Mouse (Mus musculus): Measurements from ENCODE around the gene Smtnl2.

Gene Smtnl2

DNA sequence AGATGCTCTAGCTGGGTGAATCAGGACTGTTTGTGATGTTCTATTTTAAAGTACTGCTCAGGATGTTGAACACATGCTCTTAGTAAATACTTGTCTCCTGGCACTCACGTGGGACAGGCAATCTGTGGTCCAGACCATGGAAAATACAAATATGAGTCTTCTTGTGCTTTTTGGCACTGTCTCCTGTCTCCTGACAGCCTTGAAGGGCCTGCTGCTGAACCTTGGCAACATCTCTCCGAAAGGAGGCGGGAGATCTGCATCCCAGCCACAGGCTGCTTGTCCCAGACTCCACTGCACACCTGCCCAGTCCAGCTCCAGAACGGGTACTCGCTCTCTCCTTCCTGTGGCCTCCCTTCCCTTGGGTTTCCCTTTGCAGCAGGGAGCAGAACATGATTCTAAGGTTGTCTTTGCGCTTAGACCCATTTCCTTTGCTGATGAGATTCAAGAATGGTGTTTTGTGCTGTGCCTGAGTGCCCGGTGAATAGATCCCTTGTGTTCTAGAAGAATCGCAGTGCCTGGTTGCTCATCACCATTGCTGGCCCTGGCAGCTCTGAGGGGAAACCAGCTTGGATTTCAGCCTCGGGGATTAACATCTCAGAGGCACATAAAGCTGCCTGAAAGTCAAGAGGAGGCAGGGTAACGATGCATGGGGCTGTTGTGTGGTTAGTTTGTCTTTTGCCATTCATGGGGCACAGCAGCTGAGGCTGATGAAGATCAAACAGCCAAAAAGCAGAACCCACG, 43.4 kb downstream of the Smtnl2 start:
- DNase-seq (ENCODE audit: low read depth, low spot score): no peak
- Histone ChIP-seq H3K36me3 (ENCODE audit: control insufficient read depth, insufficient read depth, low read length, poor library complexity, severe bottlenecking) (no peaks in the 10 kb centered on the region), H3K27me3 (ENCODE audit: control insufficient read depth, insufficient read depth, low read length, poor library complexity, severe bottlenecking) (no peaks in the 10 kb centered on the region)

DNA sequence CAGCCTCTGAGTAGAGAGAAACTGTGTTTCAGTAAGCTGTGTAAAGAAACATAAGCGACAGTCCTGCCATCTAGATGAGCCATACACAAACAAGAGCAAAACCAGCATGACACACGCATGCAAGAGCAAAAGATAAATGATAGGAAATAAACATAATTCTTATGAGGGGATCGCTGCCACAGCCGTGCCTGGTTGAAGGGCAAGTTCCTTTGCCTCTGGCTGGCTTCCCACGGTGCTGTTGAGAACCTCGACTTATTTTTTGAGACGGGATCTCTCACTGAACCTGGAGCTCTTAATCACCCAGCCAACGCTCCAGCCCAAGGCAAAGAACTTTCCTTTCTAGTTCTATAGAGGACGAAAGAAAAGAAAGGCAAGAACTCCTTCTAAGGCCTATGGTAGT, 45.4 kb downstream of the Smtnl2 start:
- H3K36me3 ChIP-seq (ENCODE audit: control insufficient read depth, insufficient read depth, low read length, poor library complexity, severe bottlenecking): no peaks in the 10 kb centered on the region
- DNase-seq (ENCODE audit: low read depth, low spot score): no peak

DNA sequence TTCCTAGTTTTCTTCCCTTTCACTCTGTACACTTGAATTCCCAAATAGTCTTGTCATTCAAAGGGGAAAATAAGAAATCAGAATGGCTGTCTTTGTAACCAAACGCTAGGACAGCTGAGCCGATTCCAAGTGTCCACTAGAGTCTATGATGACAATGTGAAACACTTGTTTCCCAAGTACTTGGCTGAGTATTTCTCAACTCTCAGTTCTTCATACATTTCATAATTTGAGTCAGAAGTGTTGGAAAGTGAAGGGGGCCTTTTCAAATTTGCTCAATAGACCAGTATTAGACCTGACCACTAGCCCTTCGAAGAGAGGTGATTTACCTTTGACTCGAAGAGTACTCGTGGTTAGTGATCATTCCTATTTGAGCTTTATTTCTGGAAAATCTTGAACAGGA, 47.0 kb downstream of the Smtnl2 start:
- DNase-seq (ENCODE audit: low read depth, low spot score): no peak
- no peaks in the 10 kb centered on the region for H3K36me3 ChIP-seq (ENCODE audit: control insufficient read depth, insufficient read depth, low read length, poor library complexity, severe bottlenecking)
- H3K27me3 ChIP-seq (ENCODE audit: control insufficient read depth, insufficient read depth, low read length, poor library complexity, severe bottlenecking): no peaks in the 10 kb centered on the region

More for the DNA sequence above, 45.4 kb downstream of the Smtnl2 start:
- H3K27me3 ChIP-seq (ENCODE audit: control insufficient read depth, insufficient read depth, low read length, poor library complexity, severe bottlenecking): no peaks in the 10 kb centered on the region

DNA sequence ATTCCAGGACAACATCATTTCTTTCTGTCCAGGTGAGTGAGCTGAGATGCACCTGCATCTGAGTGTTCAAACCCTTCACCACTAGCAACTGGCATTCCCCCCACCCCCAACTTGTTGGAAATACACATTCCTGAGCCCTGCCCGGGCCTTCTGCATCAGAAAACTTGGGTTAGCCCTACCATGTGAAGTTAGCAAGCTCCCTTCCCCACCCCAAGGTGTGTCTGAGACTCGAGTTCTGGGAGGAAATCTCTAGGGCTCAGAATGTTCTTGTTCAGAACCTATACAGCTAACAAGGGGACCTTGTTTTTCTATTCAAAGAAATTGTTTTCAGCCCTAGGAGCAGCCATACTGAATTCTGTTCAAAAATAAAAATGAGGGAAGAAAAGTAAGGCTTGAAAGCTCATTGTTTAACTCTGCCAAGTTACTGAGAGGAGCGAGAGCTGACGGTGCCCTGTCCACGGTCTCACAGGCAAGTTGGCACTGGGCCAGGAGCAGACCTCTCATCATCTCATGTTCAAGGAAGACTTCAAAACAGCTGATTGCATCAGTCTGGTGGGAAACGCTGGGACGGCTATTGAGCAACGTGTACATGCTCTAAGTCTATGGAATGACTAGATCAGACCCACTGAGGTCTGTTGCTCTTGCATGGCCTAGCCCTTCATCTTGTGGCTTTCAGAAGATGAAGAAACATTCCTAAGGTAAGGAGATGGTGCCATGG, 47.8 kb downstream of the Smtnl2 start:
- Histone ChIP-seq H3K36me3 (ENCODE audit: control insufficient read depth, insufficient read depth, low read length, poor library complexity, severe bottlenecking) (no peaks in the 10 kb centered on the region), H3K27me3 (ENCODE audit: control insufficient read depth, insufficient read depth, low read length, poor library complexity, severe bottlenecking) (no peaks in the 10 kb centered on the region)
- no peak for DNase-seq (ENCODE audit: low read depth, low spot score)

DNA sequence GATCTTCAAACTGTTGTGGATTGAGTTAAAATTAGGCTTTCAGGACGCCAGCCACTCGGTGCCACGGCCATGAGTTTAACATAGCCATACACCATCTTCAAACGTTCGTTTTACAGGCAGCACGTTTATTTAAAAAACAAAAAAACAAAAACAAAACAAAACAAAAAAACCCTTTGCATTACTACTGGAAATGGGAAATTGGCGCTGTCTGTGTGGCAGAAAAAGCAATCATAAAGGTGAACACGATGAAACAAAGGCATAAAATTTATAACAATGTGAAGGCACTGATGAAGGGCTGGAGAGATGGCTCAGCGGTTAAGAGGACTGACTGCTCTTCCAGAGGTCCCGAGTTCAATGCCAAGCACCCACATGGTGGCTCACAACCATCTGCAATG, 49.2 kb downstream of the Smtnl2 start, which contains the start of gene Tekt1:
Tekt1 (minus strand) TSS at position 96 of the 395 bp plus-strand sequence.
- H3K27me3 ChIP-seq (ENCODE audit: control insufficient read depth, insufficient read depth, low read length, poor library complexity, severe bottlenecking): no peaks in the 10 kb centered on the region
- no peak for DNase-seq (ENCODE audit: low read depth, low spot score)
- H3K36me3 ChIP-seq (ENCODE audit: control insufficient read depth, insufficient read depth, low read length, poor library complexity, severe bottlenecking): no peaks in the 10 kb centered on the region

DNA sequence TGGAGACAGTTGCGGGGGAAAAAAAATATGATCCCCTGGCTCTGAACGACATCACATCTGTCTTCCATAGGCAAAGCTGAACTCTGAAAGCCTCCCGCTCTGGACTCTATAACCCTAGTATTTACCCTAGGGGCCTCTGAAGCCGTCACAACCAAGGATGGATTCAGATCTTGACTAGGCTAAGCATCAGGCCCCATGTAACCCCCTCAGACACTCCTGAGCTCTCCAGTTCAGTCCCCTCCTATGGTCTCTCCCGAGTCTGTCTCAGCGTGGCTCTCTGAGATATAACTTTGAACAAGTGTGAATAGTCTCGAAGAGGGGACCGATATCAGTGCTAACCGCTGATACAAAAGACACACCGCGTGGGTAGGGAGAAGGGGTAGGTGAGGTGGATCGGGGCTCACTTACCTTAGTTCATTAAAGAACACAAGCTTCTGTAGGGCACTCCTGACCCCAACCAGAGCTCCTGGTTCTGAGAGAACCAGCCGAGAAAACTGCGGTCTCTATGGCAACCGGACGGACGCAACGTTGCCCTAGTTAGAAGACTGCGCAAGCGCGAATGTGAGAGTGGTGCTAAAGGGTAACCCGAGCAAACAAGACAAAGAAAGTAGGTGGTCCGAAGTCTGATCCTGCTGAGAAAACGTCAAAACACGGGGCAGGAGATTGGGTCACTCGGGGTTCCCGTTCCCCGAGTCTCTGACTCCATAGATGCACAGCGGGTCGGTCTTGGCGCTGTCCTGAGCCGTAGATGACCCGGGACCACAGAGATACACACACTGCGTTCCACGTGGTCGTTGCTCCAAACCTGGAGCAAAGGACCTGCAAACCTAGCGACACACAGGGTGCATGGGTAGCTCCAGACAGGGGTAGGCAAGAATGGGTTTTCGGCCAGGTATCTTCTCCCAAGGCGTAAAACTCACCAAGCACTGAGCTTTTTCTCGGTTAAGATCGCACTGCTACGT, 49.8 kb downstream of the Smtnl2 start:
- H3K27me3 ChIP-seq (ENCODE audit: control insufficient read depth, insufficient read depth, low read length, poor library complexity, severe bottlenecking): no peaks in the 10 kb centered on the region
- no peaks in the 10 kb centered on the region for H3K36me3 ChIP-seq (ENCODE audit: control insufficient read depth, insufficient read depth, low read length, poor library complexity, severe bottlenecking)
- peak; percentile 62 for DNase-seq (ENCODE audit: low read depth, low spot score)

DNA sequence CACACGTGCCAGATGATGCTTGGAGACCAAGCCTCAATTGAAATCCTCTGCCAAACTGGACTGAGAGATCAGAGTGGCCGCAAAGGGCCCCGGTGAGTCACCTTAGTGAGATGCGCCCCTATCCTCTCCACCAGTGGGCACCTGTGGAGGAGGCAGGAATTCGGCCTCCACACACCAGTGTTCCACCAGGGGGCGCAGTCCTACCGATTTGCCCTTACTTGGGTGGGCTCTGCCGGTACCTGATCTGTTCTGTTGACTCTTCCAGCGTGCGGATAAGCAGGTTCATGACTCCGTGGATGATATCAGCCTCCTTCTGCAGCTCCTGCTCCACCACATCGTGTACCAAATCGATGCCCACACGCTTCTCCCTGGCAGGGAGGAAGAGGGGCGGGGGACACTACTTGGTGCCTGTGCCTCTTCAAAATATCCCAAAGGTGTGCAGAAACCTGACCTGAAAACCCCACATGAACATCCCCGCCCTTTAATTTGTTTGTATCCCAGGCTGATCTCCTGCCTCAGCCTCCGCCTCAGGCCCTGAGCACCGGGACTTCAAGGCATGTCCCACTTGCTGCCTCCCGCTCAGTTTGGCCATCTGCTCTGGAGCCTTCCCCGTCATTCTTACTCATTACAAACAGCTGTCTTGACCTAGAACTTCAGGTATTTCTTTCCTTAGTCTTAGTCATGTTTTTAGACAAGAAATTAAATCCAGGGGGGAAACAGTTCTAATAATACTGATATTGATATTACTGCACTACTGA, 56.4 kb downstream of the Smtnl2 start:
- no peaks in the 10 kb centered on the region for H3K27me3 ChIP-seq (ENCODE audit: control insufficient read depth, insufficient read depth, low read length, poor library complexity, severe bottlenecking)
- peak; percentile 83 for DNase-seq (ENCODE audit: low read depth, low spot score)
- H3K36me3 ChIP-seq (ENCODE audit: control insufficient read depth, insufficient read depth, low read length, poor library complexity, severe bottlenecking): no peaks in the 10 kb centered on the region

DNA sequence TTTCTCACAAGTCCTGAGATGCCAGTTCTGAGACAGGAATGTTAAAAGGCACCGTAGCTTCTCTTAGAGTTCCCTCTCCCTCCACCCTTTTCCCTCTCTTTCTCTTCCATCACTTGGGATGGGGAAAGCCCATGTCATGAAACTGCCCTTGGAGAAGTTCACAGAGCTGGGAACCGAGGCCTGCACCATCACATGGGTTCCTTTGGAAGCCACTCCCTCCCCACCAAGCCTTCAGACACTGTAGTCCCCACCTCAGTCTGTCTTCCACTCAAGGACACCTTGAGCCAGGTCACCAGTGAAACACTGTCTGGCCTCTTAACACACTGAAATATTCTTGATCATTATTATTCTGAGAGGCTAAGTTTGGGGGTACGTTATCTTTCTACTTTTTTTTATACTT, 58.3 kb downstream of the Smtnl2 start:
- DNase-seq (ENCODE audit: low read depth, low spot score): no peak
- H3K27me3 ChIP-seq (ENCODE audit: control insufficient read depth, insufficient read depth, low read length, poor library complexity, severe bottlenecking): no peaks in the 10 kb centered on the region
- no peaks in the 10 kb centered on the region for H3K36me3 ChIP-seq (ENCODE audit: control insufficient read depth, insufficient read depth, low read length, poor library complexity, severe bottlenecking)

DNA sequence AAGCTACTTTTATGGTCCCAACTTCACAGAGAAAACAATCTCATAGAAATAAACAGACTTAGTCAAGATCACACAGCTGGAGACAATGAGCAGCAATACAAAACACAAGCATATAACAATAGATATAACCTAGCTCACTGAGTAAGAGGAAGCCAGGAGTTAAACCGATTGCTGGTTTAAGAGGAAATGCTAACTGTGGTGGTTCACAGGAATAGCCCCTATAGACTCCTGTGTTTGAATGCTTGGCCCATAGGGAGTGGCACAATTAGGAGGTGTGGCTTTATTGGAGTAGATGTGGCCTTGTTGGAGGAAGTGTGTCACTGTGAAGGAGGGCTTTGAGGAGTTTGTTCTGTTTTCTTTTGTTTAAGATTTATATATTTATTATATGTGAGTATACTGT, 59.2 kb downstream of the Smtnl2 start:
- no peak for DNase-seq (ENCODE audit: low read depth, low spot score)
- Histone ChIP-seq H3K27me3 (ENCODE audit: control insufficient read depth, insufficient read depth, low read length, poor library complexity, severe bottlenecking) (no peaks in the 10 kb centered on the region), H3K36me3 (ENCODE audit: control insufficient read depth, insufficient read depth, low read length, poor library complexity, severe bottlenecking) (no peaks in the 10 kb centered on the region)

DNA sequence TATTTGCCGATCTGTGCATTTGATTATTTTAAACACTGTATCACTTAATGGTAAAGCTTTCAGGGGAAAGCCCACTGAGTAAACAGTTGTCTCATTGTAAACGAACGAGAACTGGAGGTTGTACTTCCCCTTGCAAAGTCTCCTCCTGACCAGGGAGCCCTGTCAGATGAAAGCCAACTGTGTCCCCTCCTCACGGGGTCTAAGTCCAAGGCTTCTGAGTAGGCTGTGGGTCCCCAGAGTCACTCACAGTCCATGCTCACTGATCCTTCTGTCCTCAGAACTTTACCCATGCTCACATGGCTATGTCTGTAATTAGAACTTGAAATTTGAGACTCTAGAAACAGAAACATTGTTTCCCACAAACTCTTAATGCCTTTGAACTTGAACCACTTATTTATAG, 61.9 kb downstream of the Smtnl2 start:
- no peak for DNase-seq (ENCODE audit: low read depth, low spot score)
- no peaks in the 10 kb centered on the region for H3K36me3 ChIP-seq (ENCODE audit: control insufficient read depth, insufficient read depth, low read length, poor library complexity, severe bottlenecking)
- no peaks in the 10 kb centered on the region for H3K27me3 ChIP-seq (ENCODE audit: control insufficient read depth, insufficient read depth, low read length, poor library complexity, severe bottlenecking)

DNA sequence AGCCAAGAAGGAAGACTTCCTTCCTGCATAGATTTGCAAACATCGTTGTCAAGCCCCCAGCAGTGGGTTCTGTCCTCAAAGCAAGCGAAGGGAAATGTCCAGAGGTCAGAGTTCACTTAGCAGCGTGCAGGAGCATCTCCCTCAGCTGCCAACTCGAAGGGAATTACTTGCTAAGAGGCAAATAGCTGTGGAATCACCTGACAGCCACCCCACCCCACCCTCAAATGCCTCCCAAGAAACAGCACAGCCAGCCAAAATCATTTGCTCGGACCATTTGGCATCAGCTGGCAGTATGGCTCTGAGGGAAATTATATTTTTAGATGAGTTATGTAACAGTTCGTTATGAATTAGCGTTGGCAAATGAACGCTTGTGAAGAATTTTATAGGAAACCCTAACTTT, 62.5 kb downstream of the Smtnl2 start:
- Histone ChIP-seq H3K27me3 (ENCODE audit: control insufficient read depth, insufficient read depth, low read length, poor library complexity, severe bottlenecking) (no peaks in the 10 kb centered on the region), H3K36me3 (ENCODE audit: control insufficient read depth, insufficient read depth, low read length, poor library complexity, severe bottlenecking) (no peaks in the 10 kb centered on the region)
- DNase-seq (ENCODE audit: low read depth, low spot score): no peak

DNA sequence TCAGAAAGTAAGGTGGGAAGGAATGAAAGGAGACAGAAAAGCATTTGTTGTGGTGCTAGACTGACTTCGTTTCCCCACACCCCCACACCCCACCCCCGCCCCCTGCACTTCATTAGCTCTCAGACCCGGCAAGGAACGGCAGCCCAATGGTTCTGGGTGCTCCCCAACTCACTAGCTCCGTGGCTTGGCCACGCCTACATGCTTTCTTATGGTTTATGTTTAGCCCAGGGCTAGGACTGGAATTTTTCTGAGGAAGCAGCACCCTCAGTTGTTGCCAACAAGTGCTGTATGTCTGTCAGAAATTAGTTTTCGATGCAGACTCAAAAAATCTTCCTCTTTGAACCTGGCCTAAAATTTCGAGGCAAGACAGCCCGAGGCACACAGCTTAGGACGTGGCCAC, 63.0 kb downstream of the Smtnl2 start:
- Histone ChIP-seq H3K36me3 (ENCODE audit: control insufficient read depth, insufficient read depth, low read length, poor library complexity, severe bottlenecking) (no peaks in the 10 kb centered on the region), H3K27me3 (ENCODE audit: control insufficient read depth, insufficient read depth, low read length, poor library complexity, severe bottlenecking) (no peaks in the 10 kb centered on the region)
- DNase-seq (ENCODE audit: low read depth, low spot score): no peak

DNA sequence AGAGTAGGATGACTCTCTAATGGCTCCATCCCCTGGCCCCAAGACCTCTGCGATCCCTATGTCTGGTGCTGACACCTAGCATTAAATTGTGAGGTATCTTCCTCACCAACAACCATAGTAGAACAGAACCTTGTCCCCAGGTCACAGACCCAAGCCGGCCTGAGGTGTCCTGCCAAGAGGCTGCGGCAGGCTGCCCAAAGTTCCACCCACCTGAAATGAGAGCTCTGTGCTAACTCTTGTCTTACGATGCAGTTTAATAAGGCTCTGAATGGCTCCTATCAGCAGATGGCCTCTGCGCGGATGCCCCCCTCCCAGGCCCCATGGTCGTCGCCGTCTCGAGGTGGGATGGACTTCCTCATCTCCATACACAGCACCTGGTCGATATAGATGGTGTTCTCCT, 67.0 kb downstream of the Smtnl2 start:
- H3K36me3 ChIP-seq (ENCODE audit: control insufficient read depth, insufficient read depth, low read length, poor library complexity, severe bottlenecking): no peaks in the 10 kb centered on the region
- no peak for DNase-seq (ENCODE audit: low read depth, low spot score)
- no peaks in the 10 kb centered on the region for H3K27me3 ChIP-seq (ENCODE audit: control insufficient read depth, insufficient read depth, low read length, poor library complexity, severe bottlenecking)

DNA sequence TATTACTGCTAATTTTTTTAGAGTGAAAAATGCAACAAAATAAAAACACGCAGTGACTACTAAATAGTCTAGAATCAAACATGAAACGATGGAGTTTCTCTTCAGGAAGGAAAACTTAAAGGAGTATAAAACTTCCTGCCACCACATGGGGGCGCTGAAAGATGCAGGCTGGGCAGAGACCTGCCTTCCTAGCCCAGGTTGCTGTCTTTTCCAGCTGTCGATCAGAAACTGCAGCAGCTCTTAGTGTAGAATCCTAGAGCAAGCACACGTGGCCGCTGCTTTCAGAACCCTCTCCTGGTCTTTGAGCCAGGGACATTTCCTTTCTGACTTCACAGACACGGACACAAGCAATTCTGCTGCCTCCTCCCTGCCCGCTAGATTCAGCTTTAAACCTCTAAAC, 67.6 kb downstream of the Smtnl2 start:
- Histone ChIP-seq H3K36me3 (ENCODE audit: control insufficient read depth, insufficient read depth, low read length, poor library complexity, severe bottlenecking) (no peaks in the 10 kb centered on the region), H3K27me3 (ENCODE audit: control insufficient read depth, insufficient read depth, low read length, poor library complexity, severe bottlenecking) (no peaks in the 10 kb centered on the region)
- peak; percentile 57 for DNase-seq (ENCODE audit: low read depth, low spot score)

All from splenic B cell, adult 2 months (primary cell).